Mouse (Mus musculus) heart, embryonic 11.5 days (tissue): ENCODE measurements at regions not wholly inside any gene's neighbourhood (a gene's known extent, or its start where the extent isn't known, plus 50 kb on each side); places are given as distances from the start of the nearest gene placed in this dataset.

Experiments
- ATAC-seq: fragments of 200-750 bp; cut with Nextera tagmentation; replicated peaks from 2 replicates; pipeline ENCODE4 v1.8.0; 2017; ENCODE audit warnings: moderate library complexity; ENCODE audit not compliant: insufficient number of reproducible peaks, low FRiP score, low TSS enrichment
- H3K27ac ChIP-seq: fragments of 300-500 bp; sonication (generic); 2 replicates; pipeline ENCODE4 v1.5.1; 2014; ENCODE audit warnings: mild to moderate bottlenecking, low read depth, low read length
- H3K27me3 ChIP-seq: fragments of 300-500 bp; sonication (generic); 2 replicates; pipeline ENCODE4 v1.6.1; 2014; ENCODE audit warnings: mild to moderate bottlenecking, low read length, mixed read lengths; ENCODE audit not compliant: control insufficient read depth, insufficient read depth
- H3K36me3 ChIP-seq: fragments of 300-500 bp; sonication (generic); 2 replicates; pipeline ENCODE4 v1.6.1; 2014; ENCODE audit warnings: mild to moderate bottlenecking, low read length, moderate library complexity, mixed read lengths; ENCODE audit not compliant: control insufficient read depth, insufficient read depth
- H3K4me1 ChIP-seq: fragments of 300-500 bp; sonication (generic); 2 replicates; pipeline ENCODE4 v1.6.1; 2014; ENCODE audit warnings: low read length; ENCODE audit not compliant: control insufficient read depth, insufficient read depth
- H3K4me2 ChIP-seq: fragments of 300-500 bp; sonication (generic); 2 replicates; pipeline ENCODE4 v1.6.1; 2014; ENCODE audit warnings: mild to moderate bottlenecking, moderate library complexity
- H3K4me3 ChIP-seq: fragments of 300-500 bp; sonication (generic); 2 replicates; pipeline ENCODE4 v1.5.1; 2014; ENCODE audit warnings: low read depth, low read length
- H3K9ac ChIP-seq: fragments of 300-500 bp; sonication (generic); 2 replicates; pipeline ENCODE4 v1.6.1; 2014; ENCODE audit warnings: mild to moderate bottlenecking, low read depth, low read length, moderate library complexity
- H3K9me3 ChIP-seq: fragments of 300-500 bp; sonication (generic); replicated peaks from 2 replicates; pipeline ENCODE4 v1.6.1; 2016; ENCODE audit warnings: low read length; ENCODE audit not compliant: control insufficient read depth
- WGBS: fragments of 180-500 bp; shearing (Covaris S2); extraction: QIAGEN DNeasy Blood & Tissue Kit; methylation state at CpG from one replicate; pipeline ENCODE4 v1.1.7; 2014; ENCODE audit not compliant: insufficient replicate concordance; 5-methylcytosine and 5-hydroxymethylcytosine counted together

DNA sequence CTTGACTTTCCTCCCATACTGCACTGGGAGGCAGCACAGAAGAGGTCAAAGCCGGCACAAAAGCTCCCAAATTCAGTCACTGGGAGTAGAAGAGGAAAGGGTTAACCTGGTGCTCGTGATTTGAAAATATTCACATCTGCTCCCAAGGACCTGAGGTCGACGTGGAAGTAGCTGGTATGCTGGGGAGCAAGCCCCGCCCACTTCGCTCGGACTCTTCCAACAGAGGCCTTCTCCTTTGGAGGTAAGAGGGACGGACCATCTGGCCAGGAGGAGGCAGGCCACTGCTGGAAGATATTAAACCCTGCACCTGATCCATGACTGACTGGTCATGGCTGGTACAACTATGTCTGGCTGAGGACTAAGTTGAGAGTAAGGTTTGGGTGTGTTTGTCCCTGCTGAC lies 305.7 kb downstream of the Zfp706 start:
- 33% methylated on average over 8 of the region's 8 CpGs for WGBS
- Histone ChIP-seq H3K9ac (no peak overlapping the region), H3K36me3 (no peaks in the 10 kb centered on the region), H3K4me2 (no peak overlapping the region), H3K27me3 (no peaks in the 10 kb centered on the region), H3K4me1 (no peaks in the 10 kb centered on the region), H3K9me3 (no peaks in the 10 kb centered on the region), H3K27ac (no peak overlapping the region), H3K4me3 (no peak overlapping the region)
- no peak for ATAC-seq

DNA sequence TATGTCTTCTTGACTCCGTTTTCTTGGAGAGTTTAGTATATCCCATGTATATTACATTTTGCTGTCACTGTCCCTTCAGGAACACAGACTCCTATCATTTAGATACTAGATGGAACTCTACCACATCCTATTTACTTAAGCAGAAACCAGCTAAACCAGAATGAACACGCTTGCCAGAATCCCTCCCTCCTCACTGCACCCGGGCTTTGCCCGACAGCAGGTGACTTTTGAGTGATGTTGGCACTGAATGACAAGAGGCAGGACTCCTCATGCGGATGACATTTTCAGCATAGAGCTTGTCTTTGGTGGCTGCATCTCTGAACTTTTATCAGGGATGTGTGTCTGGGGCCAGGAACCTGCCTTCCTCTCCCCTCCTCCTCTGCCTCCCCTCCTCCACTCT lies 307.4 kb downstream of the Zfp706 start:
- Histone ChIP-seq H3K4me2 (no peak overlapping the region), H3K4me1 (no peaks in the 10 kb centered on the region), H3K9me3 (no peaks in the 10 kb centered on the region), H3K36me3 (no peaks in the 10 kb centered on the region), H3K27me3 (no peaks in the 10 kb centered on the region), H3K4me3 (no peak overlapping the region), H3K27ac (no peak overlapping the region), H3K9ac (no peak overlapping the region)
- 73% methylated on average over 5 of the region's 5 CpGs for WGBS
- no peak for ATAC-seq

DNA sequence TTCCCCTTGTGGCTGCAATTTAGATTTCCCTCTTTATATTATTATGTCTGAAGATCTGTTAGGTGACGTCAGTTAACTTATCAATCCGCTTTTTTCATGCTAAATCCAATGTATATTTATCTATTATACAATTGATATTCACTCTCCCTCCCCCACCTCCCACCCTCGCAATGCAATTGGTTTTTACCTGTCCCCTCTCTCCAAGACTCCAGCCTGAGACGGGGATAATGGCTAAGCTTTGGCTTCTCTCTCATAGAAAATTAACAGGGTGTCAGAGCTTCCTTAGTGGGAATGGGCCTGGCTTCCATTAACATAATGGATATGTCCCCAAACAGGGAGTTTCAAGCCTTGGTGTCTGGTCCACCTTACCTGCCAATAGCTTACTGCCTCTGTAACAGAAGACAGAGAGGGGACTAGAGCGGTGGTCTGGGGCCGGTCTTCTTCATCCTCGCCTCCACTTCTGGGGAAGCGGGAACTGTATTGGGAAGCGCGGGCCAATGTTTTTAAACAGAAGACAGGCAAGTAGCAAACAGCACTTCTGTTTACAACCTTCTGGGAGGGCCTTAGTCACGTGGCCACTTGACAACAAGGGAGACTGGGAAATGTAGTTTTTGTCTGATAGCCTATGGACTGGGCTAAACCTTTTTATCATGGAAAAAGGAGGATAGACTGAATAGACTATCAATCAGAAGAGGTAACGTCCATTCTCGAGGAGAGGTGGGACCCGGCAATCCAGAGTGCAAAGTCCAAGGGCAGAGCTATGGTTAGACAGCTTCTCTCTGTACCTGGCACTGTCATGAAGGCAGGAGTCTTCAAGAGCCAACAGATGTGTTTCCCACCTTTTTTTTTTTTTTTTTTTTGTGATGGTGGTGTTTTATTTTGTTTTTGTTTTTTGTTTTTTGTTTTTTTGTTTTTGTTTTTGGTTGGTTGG lies 312.1 kb downstream of the Zfp706 start:
- 23% methylated on average over 14 of the region's 14 CpGs for WGBS
- H3K36me3 ChIP-seq, result no peaks in the 10 kb centered on the region
- H3K27ac ChIP-seq, result no peak overlapping the region
- ATAC-seq, result peak; percentile 76; the same call in 1 of the 2 replicates
- peak overlapping the region; percentile 59 for H3K4me2 ChIP-seq
- H3K9me3 ChIP-seq, result no peaks in the 10 kb centered on the region
- peak overlapping the region; percentile 40 for H3K4me3 ChIP-seq
- peak overlapping the region; percentile 59 for H3K9ac ChIP-seq
- H3K27me3 ChIP-seq, result no peaks in the 10 kb centered on the region
- H3K4me1 ChIP-seq, result no peaks in the 10 kb centered on the region

DNA sequence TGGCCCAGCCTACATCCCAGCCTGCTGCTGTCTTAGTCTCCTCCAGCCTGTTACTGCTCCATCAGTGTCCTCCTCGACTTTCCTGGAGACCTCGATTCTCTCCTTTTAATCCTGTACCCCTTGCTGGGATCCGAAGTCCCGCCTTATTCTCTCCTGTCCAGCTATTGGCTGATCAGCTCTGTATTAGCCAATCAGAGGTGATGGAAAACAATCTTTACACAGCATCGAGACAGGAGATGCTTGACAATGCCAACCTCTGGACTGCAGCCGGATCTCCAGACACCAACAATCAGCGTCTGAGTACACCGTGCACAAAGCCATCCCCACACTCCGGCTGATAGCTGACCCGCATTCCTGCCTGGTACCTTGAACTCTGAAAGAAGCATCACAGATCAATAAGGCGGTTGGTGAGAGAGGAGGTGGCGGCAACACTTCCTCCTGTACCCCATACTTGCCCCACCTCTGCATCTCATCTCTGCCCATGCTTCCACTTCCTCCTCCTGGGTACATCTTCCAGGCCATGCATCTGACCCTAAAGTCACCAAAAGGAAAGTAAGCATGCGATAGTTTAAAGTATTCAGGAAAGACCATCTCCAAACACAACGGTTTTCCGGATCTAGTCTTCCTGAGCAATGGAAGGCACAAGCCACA lies 316.4 kb downstream of the Zfp706 start:
- H3K4me3 ChIP-seq, result no peak overlapping the region
- ATAC-seq, result no peak
- peaks cover 11% of the 10 kb centered on the region; the same call in 1 of the 2 replicates for H3K4me1 ChIP-seq
- H3K36me3 ChIP-seq, result no peaks in the 10 kb centered on the region
- H3K9ac ChIP-seq, result no peak overlapping the region
- no peaks in the 10 kb centered on the region for H3K9me3 ChIP-seq
- no peak overlapping the region for H3K4me2 ChIP-seq
- no peaks in the 10 kb centered on the region for H3K27me3 ChIP-seq
- H3K27ac ChIP-seq, result no peak overlapping the region
- WGBS, result 46% methylated on average over 15 of the region's 15 CpGs

DNA sequence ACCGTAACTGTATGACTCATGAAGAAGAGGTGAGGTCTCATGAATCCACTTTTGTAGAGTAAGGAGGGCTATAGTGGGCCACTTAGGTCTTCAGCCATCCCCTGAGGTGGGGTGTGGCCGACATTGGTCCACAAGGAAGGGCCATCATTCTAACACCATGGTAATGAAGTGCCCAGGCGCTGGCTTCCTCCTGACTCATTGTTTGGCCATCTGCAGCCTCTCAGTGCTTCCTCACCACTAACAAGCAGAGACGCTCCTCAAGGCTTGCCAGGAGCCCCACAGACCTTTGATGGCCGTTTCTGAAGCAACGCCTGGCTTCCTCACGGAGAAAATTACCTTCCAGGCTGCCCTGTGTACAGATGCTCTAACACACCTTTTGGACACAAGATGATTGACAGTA lies 317.7 kb downstream of the Zfp706 start:
- Histone ChIP-seq H3K36me3 (no peaks in the 10 kb centered on the region), H3K27me3 (no peaks in the 10 kb centered on the region), H3K4me2 (no peak overlapping the region), H3K27ac (no peak overlapping the region), H3K9ac (no peak overlapping the region), H3K4me3 (no peak overlapping the region), H3K9me3 (no peaks in the 10 kb centered on the region), H3K4me1 (peaks cover 11% of the 10 kb centered on the region; the same call in 1 of the 2 replicates)
- WGBS, result 77% methylated on average over 7 of the region's 7 CpGs
- no peak for ATAC-seq

DNA sequence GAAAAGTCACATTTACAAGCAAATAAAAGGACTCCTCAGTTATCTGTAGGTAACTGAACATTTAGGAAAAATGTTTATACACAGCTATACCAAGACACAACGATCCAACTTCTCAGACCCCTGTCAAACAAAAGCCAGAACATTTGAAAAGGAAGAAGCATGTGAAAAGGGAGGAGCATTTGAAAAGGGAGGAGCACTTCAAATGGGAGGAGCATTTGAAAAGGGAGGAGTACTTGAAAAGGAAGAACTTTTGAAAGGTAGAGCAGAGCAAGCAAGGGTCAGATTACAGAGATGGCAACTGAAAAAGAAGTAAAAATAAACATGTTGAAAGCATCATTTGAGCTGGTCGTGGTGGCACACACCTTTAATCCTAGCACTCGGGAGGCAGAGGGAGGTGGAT lies 318.3 kb downstream of the Zfp706 start:
- WGBS, result 64% methylated on average over 3 of the region's 3 CpGs
- no peak overlapping the region for H3K4me3 ChIP-seq
- peaks cover 11% of the 10 kb centered on the region; the same call in 1 of the 2 replicates for H3K4me1 ChIP-seq
- no peak overlapping the region for H3K9ac ChIP-seq
- no peaks in the 10 kb centered on the region for H3K9me3 ChIP-seq
- no peak overlapping the region for H3K27ac ChIP-seq
- no peaks in the 10 kb centered on the region for H3K27me3 ChIP-seq
- H3K36me3 ChIP-seq, result no peaks in the 10 kb centered on the region
- no peak overlapping the region for H3K4me2 ChIP-seq
- no peak for ATAC-seq

DNA sequence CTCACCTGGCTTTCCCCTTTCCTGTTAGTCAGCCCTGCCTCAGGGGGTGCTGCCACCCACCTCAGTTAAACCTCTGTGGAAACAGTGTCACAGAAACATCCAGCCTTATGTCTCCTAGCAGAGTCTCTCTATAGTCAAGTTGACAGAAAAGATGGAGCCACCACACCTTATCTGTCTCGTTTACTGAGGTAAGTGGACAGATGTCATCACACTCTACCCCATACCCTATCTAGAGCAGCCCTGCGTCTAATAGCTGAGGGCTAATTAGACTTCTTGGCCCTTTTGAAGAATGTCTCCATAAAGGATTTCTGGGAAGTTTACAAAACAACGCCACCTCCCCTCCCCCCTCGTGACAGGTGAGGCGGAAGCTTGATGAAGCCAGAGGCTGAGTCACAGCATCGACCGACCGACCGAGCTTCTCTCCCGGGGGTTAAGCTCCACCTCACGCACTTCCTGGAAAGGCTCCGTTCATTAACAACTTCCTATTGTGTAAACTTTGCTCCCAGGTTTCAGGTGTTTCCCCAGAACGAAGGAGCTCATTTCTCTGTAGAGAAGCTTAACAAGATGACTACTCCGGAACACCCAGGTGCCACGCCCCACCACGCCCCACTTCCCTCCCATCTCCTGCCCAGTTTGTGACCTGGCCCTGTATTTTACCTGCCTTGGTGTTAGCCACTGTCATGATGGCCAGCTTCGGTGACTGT lies 319.4 kb downstream of the Zfp706 start:
- Histone ChIP-seq H3K4me1 (peaks cover 11% of the 10 kb centered on the region; the same call in 1 of the 2 replicates), H3K4me2 (peak overlapping the region; percentile 67), H3K27me3 (no peaks in the 10 kb centered on the region), H3K4me3 (peak overlapping the region; percentile 25), H3K27ac (no peak overlapping the region), H3K9ac (peak overlapping the region; percentile 49; the same call in 1 of the 2 replicates), H3K9me3 (no peaks in the 10 kb centered on the region), H3K36me3 (no peaks in the 10 kb centered on the region)
- peak; percentile 65; the same call in 1 of the 2 replicates for ATAC-seq
- WGBS, result 7% methylated on average over 17 of the region's 17 CpGs

DNA sequence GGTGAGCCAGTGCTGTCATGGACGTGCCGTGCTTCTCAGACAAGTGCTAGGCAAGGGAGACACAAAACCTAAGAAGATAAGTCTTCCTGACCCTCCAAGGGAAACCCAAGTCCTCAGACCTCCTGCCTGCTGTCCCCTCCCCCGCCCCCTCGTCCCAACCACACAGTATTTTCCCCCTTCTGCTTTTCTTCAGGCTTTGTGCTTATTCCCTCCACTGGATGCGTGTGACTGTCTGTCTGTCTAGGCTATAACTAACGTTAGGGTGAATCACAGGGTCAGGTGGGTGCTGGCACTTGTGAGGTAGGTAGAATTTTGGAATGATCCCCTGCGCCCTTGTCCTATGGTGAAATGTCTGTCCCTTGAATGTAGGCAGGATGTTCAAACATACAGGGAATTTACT lies 322.9 kb downstream of the Zfp706 start:
- Histone ChIP-seq H3K4me3 (no peak overlapping the region), H3K27ac (no peak overlapping the region), H3K36me3 (no peaks in the 10 kb centered on the region), H3K9me3 (no peaks in the 10 kb centered on the region), H3K4me1 (peaks cover 11% of the 10 kb centered on the region; the same call in 1 of the 2 replicates), H3K27me3 (no peaks in the 10 kb centered on the region), H3K9ac (no peak overlapping the region), H3K4me2 (no peak overlapping the region)
- ATAC-seq, result no peak
- WGBS, result 69% methylated on average over 7 of the region's 7 CpGs
